Mouse (Mus musculus): Measurements from ENCODE around the gene Hmcn2.

GRCm38 (mm10) chr2:31494315-31494714, 180.1 kb downstream of the Hmcn2 start:
- no peak for TF ChIP-seq CTCF (IDR thresholded peaks at IDR 0.05; ENCODE audit: borderline replicate concordance, extremely low read depth, insufficient read depth, insufficient read length)
- TF ChIP-seq POLR2A (IDR thresholded peaks at IDR 0.05; ENCODE audit: borderline replicate concordance, extremely low read depth, insufficient read depth, insufficient read length, poor library complexity, severe bottlenecking) = no peak

Data from brain, embryonic 14.5 days (tissue).